Mouse (Mus musculus): ENCODE data around the gene Gm3486. TPM values are rescaled to one million over a fixed set of nuclear protein-coding genes. Genes with fewer than 3 reads are reported as not detected.
"Not testable (repeated sequence)": the region's sequence is repeated elsewhere in the genome, so short reads cannot be mapped to it uniquely, and the experiment has no call there.

The Gm3486 gene
- not detected for total RNA-seq (2022)

- DNase-seq (ENCODE audit: low spot score) = not testable (repeated sequence)
Measured at GRCm38 (mm10) chr14:41489385-41489784, at the start of gene Gm3486. Gm3486 (minus strand) TSS chr14:41489485.

- DNase-seq (ENCODE audit: low spot score) = not testable (repeated sequence)
Measured at GRCm38 (mm10) chr14:41524695-41525094, 35.4 kb upstream of the Gm3486 start.

- DNase-seq (ENCODE audit: low spot score) = not testable (repeated sequence)
Measured at GRCm38 (mm10) chr14:41520683-41521082, 31.4 kb upstream of the Gm3486 start.

GRCm38 (mm10) chr14:41453418-41453817 lies 35.9 kb downstream of the Gm3486 start, which contains the start of gene Gm7954:
Gm7954 (minus strand) TSS chr14:41453518.
- DNase-seq (ENCODE audit: low spot score) = not testable (repeated sequence)

Other genes with a start within 250 kb of the Gm3486 start
- not detected for gene Gm2832, start 210.7 kb downstream of the Gm3486 start, total RNA-seq (2022)
- gene Gm5798, start 140.9 kb downstream of the Gm3486 start, total RNA-seq (2022) = not detected
- not detected for gene Gm7945, start 103.1 kb downstream of the Gm3486 start, total RNA-seq (2022)
- not detected for gene Gm6482, start 81.2 kb downstream of the Gm3486 start, total RNA-seq (2022)
- not detected for gene Gm7954, start 36.0 kb downstream of the Gm3486 start, total RNA-seq (2022)
- not detected for gene Gm7970, start 66.1 kb upstream of the Gm3486 start, total RNA-seq (2022)
- gene 1700049E17Rik2, start 83.7 kb upstream of the Gm3486 start, total RNA-seq (2022) = under 1 TPM in 1 of 4 experiments, not detected in 3; 0.41 TPM
- not detected for gene Gm3072, start 135.1 kb upstream of the Gm3486 start, total RNA-seq (2022)
- gene Gm3676, start 157.0 kb upstream of the Gm3486 start, total RNA-seq (2022) = not detected
- gene Gm8068, start 212.4 kb upstream of the Gm3486 start, total RNA-seq (2022) = not detected